Mouse (Mus musculus) thymus, postnatal 4 days (tissue): Measurements from ENCODE around the gene Dupd1.
A peak's percentile ranks its signal among the peaks of the same experiment; 100 is the strongest.

Experiments
- DNase-seq: peaks from one replicate; pipeline ENCODE4 v3.0.0; 2021

Gene Dupd1

DNA sequence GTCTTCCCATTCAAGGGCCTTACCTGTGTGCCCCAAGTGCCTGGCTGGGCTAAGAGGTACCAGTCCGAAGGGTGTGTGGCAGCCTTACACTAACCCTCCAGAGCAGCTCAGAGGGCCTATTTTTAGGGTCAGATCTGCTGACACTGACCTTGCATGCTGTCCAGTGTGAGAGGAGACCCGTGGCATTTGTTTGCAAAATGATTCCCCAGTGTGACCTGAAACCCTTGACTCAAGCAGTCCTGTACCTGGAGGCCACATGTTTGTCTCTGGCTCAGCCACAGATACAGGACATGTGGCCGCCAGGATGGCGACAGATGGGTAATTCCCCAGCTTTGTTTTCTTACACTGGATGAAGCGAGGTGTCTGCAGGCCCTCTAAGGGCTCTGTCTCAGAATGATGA, at the start of gene Dupd1:
Dupd1 (minus strand) TSS at position 91 of the 400 bp plus-strand sequence.
- DNase-seq = no peak

DNA sequence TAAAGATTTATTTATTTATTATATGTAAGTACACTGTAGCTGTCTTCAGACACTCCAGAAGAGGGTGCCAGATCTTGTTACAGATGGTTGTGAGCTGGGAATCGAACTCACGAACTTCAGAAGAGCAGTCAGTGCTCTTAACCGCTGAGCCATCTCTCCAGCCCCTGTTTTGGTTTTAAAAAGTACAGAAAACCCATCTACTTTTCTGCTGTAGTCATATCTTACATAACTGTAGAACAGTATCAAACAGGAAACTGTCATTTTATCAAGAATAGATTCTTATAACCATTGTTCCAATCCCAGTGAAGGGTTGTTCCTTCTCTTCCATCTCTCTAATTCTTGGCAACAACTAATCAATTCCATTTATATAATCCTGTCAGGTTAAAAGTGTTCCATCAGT, 49.4 kb upstream of the Dupd1 start:
- DNase-seq = no peak

DNA sequence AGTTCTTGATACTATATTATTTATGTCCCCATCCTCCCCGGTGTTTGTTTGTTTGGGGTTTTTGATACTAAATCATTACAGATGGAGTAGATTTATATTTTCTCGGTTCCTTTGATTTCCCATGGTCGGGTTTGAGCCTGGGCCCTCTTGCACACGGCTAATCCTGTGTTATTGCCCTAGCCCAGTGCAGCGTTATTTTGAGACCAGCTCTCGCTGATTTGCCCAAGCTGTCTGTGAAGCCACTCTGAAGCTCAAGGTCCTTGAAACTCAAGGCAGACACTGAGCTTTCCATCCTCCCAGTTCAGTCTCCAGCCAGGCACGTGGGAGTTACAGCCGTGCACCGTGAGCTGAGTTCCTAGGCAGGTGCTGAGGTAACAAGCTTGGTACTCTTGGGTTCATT, 47.2 kb upstream of the Dupd1 start:
- DNase-seq = no peak

DNA sequence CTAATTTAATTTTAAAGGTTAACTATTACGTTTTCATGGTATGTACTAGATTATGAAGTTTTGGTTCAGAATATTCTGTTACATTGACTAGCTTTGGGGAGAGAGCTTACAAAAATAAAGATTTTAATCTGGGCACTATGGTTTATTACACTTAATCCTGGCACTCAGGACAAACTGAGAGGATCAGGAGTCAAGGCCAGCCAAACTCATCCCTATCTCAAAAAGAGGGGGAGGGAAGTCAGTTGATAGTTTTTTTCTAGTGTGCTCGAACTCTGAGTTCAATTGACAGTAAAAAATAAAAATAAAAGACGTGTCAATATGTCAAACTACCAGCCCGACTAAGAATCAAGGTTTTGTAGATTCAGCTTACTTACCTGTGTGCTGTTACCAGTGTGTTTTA, 39.0 kb upstream of the Dupd1 start:
- DNase-seq = no peak

DNA sequence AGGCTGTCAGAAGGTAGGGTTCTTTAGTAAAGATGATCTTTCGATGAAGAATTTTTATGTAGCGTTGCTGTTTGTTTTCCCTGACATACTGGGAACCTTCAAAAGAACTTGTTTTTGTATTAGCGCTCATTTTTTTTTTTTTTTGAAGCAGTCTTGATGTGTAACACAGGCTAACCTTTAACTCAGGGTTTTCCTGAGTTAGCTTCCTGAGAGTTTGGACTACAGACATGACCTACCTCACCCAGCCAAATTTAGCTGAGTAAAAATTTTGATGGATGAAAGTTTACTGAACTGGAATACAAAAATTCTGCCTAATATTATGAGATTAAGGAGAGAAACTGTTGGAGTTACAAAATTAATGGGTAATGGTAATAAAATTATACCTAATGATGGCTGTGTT, 38.0 kb upstream of the Dupd1 start:
- DNase-seq = no peak

DNA sequence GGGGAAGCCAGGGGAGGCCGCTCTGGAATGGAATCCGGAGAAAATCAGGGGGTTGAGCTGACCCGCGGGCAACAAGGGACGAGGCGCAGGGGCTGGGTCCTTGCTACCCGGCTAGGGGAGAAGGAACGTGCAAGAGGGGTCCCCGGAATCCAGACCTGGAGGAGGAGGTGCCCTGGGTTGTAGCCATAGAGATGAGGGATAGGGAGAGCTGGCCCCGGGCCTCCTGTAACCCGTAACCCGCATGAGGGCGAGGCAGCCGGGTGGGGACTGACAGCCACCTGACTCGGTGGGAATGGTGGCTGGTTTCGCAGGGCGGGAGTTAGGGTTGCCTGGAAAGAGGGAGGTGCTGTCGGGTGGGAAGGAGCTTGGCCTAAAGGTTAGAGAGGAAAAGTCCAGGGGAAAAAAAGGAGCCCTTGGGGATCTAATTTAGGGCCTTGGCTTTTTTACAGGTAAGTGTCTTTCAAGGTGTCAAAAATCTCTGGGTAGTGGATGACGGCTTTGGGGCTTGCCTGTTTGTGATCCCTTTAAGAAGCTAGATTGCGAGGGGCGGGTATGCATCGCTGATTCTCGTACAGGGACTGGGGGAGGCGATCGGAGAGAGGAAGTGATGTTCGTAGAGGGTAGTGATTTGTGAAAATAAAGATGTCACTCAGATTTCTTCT, 36.6 kb upstream of the Dupd1 start, which contains the start of gene Dusp13:
Dusp13 (minus strand) TSS at position 301 of the 662 bp plus-strand sequence.
- DNase-seq = peak; percentile 61

DNA sequence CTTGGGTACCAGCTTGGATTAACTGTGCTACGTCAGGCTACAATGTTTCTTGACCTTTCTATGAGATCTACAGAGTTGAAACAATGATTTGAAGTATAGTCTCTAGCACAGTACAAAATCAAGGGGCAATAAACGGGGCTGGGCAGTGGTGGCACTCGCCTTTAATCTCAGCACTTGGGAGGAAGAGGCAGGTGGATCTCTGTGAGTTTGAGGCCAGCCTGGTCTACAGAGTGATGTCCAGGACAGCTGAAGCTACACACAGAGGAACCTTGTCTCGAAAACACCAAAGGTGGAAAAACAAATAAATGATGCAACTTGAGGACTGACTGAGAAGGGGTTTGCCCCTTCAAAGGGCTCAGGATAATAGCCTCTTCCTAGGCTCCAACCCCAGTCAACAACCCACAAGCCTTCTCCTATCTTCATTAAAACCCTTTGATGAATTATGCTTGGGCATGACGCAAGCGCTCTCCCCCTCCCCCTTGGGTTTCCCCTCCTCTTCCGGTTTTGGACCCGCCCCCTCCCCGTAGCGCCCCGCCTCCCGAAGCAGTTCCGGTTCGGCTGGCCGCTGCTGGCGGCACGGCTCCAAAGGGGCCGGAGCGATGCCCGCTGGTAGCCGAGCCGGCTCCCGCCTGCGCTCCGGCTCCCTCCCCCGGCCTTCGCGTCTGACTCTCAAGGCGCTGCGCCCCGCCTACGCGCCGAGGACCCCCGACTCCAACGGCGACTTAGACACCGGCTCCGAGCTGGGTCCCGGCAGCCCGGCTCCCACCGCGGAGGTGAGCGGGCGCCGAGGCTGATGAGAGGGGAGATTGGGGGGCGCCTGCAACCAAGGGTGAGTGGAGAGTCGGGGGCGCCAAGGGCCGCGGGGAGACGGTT, 35.9 kb upstream of the Dupd1 start, which contains the start of gene Samd8:
Samd8 (plus strand) TSS at position 524 of the 873 bp plus-strand sequence.
- DNase-seq = peak; percentile 88

DNA sequence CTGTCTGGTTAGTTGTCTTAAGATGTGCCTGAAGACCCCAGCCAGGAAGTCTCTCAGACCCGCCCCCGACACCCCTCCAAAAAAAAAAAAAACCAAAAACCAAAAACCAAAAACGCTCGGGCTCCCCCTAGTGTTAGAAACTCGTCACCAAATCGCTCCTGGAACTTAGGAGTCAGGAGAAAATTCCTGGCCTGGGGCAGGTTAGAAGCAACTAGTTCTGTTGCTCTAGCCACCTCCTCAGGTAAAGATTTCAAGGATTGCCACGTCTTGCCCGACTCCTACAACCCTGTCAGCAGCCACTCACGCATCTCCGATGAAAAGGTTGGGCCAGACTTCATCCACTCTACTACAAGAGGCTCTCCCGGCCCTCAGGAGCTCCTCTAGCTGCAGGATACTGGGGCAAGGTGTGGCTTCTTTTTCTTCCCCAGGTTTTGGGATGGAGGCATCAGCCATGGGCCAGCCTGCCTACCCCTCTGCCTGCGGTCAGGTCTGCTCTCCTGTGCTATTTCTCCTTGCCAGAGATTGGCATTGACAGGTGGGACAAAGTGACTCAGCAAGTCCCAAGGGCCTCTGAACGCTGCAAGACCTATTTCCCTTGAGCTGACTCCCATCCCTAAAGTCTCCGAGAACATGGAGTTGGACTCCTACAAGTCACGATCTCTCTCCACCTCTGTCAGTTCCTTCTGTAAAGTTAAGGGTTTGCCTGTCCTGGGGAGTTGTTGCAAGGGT, 33.9 kb upstream of the Dupd1 start:
- peak; percentile 67 for DNase-seq

DNA sequence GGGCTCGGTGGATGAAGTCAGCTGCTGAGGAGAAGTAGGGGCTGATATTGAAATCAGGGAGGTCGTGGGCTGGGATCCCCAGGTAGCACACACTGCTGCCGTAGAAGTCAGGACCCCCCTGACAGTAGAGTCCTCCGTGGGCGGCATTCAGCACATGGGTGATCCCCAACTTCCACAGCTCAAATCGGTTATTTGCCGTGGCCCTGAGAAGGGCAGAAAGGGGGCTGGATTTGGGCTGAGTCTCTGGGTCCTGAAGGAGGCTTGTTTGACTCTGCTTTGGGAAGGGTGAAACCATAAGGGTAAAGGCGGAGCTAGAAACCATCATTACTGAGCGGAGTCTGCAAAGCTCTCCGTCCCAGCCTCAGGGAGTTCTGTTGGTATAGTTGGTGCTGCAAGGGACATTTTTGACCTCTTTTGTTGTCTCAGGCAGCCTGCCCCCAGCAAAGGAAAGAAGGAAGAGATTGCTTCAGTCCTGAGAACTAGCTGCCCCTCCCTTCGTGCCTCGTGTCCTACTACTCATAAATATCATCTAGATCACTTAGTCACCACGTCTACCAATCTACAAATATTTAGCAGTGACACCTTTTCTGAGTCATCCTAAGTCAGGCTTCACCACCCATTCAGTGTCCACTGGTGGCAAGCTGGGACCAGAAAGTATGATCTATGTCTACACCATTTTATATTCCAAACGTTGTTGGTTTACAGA, 33.2 kb upstream of the Dupd1 start:
- DNase-seq = no peak

DNA sequence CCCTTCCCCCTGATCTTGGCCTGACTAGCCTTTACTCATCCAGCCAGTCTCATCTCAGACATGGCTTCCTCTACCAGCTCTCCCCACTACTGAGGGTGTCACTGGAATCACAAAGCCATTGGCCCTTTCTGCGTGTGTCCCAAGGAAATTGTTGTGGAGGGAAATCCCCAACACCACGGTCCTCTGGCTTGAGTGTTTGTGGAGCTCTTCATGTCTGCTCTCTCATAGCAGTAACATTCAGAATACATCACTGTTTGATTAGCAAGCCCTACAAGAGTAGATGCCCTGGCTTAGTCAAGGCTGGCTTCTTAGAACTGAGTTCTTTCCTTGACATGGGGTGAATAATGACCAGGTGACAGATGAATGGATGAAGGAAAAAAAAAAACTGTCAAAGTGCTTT, 32.5 kb upstream of the Dupd1 start:
- no peak for DNase-seq

DNA sequence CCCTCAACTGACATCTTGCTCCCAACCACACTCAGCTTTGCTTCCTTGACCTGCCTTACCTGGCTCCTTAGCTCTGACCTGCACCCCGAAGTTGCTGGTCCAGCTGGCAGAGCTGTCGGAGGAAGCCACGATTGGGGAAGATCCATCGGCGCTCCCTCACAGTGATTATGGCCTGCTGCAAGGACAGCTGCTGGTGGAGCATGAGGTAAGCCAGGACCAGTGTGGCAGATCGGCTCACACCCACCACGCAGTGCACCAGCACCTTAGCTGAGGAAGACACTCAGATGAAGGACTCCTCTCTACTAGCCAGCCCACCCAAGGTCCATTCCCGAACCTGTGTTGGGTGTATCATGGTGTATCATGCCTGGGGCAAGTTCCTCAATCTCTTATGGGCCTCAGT, 31.9 kb upstream of the Dupd1 start:
- DNase-seq = no peak

DNA sequence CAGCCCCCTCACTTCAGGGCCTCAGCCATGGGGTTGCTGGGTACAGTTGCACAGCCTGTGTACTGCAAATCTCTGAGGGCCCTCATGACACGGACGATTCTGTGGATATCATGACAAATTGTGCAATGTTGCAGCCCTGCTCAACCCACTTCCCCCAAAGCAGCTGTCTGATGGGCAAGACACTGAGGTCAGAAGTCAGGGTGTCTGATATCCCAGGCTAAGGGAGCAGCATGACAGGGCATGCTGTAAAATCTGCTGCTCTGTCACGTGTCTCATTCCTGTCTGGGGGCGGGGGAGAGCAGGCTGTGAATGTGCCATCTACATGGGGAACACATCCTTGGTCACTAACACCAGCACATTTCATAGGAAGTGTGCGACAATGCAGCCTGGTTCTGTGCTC, 30.8 kb upstream of the Dupd1 start:
- DNase-seq = no peak

DNA sequence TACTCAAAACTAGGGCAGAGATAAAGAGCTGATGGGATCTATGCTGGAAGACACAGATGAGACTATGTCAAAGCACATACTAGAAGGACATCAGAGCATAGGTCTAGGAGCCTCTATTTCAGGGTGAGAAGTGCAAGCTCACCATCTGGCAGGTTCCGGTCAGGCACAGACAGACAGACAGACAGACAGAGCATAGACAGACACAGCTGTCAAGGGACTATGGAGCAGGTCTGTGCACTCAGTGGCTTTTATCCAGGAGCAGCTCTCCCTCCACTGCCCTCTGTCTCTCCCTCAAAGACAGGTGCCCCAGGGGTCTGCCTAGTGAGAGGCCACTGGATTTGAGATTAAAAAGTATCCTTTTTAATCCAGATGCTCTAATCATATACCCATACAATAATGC, 29.8 kb upstream of the Dupd1 start:
- DNase-seq = no peak

DNA sequence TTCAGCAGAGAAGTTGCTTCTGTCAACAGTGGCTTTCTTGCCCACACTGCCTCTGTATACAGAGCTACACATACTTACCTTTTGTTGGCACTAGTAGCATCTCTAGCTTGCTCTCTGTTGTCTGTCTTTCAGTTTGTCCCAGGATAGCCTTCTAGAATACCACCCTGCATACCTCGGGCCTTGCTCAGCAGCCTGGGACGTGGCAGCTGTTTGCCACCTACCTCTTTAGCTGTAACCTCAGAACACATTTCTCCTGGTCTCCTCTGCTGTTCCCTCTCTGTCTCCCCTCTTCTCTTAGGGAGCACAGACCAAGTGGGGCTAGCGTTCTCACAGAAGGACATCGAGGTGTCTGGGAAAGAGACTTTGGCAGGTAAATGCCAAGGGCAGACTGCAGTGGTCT, 28.1 kb upstream of the Dupd1 start:
- no peak for DNase-seq

DNA sequence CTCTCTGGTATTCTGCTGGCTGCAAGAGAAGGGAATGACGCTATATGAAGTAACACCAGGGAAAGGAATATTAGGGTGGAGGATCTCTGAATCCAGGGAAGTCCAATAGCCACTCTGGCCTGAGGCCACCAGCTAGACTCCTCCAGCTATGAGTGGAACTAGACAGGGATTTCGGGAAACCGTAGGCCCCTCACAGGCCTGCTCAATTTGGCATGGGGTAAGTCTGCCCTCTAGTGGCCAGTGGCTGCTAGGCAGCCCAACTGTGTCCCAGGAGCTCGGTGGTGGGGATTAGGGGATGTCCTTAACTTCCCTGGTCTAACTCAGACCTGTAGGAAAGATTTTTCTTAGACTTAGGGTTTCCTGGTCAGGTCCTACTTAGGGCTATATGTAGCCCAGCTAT, 27.4 kb upstream of the Dupd1 start:
- peak; percentile 84 for DNase-seq

DNA sequence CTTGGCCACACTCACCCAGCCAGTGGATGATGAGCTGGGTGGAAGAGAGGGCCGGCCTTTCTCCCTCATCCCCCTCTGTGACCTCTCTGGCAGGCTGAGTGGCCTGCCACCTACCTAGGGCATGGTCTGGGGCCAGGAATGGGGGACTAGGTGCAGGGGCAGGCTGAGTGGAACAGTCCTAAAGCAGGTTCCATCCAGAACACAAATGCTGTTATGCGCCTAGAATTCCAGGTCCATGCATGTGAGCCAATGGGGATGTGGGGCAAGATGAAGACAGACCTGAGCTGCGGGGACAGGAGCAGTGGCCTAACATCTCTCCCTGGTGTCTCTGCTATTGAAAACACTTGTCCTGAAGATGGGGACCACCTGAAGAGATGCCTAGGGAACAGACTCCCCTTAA, 26.9 kb upstream of the Dupd1 start:
- no peak for DNase-seq

DNA sequence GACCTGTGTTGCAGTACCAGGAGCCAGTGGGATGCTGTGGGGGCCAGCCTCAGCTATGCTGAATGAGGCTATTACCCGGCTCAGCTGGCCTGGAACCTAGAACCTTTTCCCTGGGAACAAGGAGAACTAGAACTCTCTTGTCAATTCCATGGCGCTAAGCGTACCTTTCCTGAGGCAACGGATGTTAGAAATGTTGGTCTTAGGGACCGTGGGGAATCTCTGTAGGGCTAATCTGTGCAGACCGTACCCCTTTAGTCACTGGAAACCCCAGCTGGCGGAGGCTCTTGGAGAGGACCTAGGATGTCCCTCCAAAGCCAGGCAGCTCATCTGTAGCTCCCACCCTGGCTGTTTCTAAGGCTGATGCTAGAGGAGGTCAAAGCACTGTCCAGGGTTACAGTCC, 26.0 kb upstream of the Dupd1 start:
- DNase-seq = no peak

DNA sequence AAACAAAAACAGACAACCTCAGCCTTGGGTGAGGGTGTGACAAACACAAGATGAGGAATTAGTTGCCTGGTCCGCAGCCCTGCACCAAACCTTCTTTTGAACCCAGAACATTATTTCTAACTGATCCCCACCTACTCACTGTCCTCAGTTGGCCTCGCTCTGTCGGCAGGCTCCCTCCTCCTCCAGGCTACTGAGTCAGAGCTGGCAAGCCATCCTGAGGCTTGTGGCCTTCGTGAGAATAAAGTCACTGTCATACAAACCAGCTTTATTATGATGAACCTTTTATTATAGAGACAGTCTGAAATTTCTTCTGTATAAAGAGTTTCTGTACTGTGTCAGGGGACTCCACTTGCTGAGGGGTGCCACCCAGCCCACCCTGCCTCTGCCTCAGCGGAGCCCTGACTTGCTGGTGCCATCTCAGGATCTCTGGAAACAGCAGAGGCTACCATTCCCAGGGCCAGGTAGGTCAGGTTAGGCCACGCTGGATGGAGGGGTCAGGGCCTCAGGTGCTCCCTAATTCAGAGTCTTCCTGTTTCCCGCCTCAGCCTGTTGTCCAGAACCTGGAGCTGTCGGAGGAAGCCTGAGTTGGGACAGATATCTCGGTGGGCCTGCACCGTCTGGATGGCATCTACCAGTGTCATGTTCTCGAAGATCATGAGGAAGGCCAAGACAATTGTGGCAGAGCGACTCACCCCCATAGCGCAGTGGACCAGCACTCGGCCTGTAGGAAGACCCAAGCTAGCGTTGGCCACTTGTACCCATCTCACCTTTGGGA, 18.9 kb upstream of the Dupd1 start:
- no peak for DNase-seq

DNA sequence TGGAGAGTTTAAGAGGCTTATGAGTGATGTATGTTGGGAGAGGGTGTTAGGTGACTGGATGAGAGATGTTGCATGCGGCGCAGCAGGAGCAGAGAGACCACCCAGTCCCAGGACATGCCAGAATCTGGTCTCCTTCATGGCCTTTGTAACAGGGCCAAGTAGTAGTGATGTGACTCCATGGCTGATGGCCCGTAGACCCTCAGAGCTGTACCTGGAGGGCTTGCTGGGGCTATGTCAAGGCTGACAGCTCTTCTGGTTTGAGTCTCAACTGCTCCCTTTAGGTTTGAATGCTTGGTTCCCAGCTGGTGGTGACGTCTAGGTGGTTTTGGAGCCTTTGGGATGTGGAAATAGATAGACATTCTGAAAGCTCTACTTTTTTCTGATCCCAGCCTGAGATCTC, 15.6 kb upstream of the Dupd1 start:
- no peak for DNase-seq

DNA sequence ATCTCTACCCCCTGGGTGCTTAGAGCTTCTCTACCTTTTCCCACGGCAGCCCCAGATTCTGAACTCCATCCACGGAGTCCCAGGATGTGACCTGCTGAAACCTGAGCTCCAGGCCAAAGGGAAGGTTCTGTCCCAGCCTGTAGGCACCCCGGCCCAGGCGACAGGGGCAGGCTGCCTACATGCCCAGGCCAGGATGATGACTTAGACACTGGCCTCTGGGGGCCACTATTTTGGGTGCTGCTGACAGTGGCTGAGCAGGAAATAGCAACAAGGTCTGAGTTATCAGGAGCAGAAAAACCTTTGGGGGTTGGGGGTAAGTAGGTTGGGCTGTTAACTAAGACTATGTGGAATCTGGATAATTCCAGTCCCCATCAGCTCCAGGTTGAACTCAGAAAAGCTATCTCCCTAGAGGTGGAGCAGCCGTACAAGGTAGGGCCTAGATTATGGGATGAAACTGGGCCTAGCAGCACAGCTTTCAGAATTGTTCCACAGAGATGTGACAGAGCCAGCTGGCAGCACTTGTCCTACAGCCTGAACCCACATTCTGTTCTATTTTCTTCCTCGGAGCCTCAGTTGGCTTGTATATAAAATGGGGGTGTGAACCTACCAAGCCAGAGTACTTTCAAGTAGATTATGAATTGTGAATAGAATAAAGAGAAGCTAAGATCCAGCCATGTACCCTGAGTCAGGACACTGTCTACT, 14.8 kb upstream of the Dupd1 start:
- no peak for DNase-seq

DNA sequence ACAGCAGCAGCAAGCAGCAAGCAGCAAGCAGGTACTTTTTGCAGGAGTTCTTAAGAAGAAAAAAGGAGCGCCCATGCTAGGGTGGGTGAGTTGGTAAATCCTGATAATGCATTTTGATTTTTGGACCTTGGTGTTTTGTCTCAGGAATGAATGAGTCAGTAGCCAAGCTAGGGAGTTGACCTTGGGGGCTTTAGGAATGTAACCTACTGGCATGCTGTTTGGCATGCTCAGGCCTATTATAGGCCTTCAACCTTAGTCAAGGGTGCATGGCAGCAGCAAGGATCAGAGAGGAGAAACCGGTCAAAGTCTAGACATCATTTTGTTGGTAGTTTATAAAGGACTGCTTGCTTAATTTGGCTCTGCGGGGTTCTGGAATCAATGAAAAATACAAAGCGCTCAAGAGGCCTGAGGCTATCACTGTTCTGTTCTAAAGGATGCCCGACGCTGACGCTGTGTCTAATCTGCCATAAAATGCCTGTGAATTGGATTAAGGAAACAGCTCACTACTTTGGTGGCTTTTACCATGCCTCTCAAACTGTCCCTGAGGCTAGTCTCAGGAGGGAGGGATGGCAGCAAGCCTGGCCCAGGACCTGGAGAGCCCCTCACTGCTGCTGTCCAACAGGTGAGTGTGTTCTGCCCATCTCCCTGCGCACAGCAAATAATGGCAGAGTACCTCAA, 7.8 kb upstream of the Dupd1 start:
- no peak for DNase-seq
